Mouse (Mus musculus) heart, embryonic 14.5 days (tissue): ENCODE measurements around the gene BC024978. TPM values are rescaled to one million over a fixed set of nuclear protein-coding genes. Genes with fewer than 3 reads are reported as not detected.

Experiments
- ATAC-seq: fragments of 200-750 bp; cut with Nextera tagmentation; 2 replicates; pipeline ENCODE4 v1.8.0; 2017; ENCODE audit warnings: low read depth, moderate TSS enrichment; ENCODE audit not compliant: insufficient number of reproducible peaks, insufficient read depth, low FRiP score
- H3K27ac ChIP-seq, 2 experiments: fragments of 200-500 bp in 1 of 2; fragments of 300-500 bp in 1 of 2; sonication (generic) in 1 of 2; replicated peaks in 1 of 2; 2 replicates each; pipeline ENCODE4 v1.5.1; 2012 to 2014; ENCODE audit warnings: low read depth in 2 of 2, low read length in 2 of 2, control low read depth in 1 of 2, mild to moderate bottlenecking in 1 of 2, mixed read lengths in 1 of 2; ENCODE audit not compliant: control insufficient read depth in 1 of 2, insufficient read depth in 1 of 2
- H3K27me3 ChIP-seq: fragments of 300-500 bp; sonication (generic); 2 replicates; pipeline ENCODE4 v1.6.1; 2014; ENCODE audit warnings: mild to moderate bottlenecking, low read length, control low read depth; ENCODE audit not compliant: control insufficient read depth, insufficient read depth
- H3K36me3 ChIP-seq: fragments of 300-500 bp; sonication (generic); 2 replicates; pipeline ENCODE4 v1.6.1; 2014; ENCODE audit warnings: mild to moderate bottlenecking, control low read depth, low read length, mixed read lengths; ENCODE audit not compliant: control insufficient read depth, insufficient read depth
- H3K4me1 ChIP-seq, 2 experiments: fragments of 200-500 bp in 1 of 2; fragments of 300-500 bp in 1 of 2; sonication (generic) in 1 of 2; 2 replicates each; pipeline ENCODE4 v1.6.1; 2012 to 2014; ENCODE audit warnings: low read length in 2 of 2, control low read depth in 1 of 2, mixed read lengths in 1 of 2; ENCODE audit not compliant: control insufficient read depth in 2 of 2, insufficient read depth in 2 of 2
- H3K4me2 ChIP-seq: fragments of 300-500 bp; sonication (generic); 2 replicates; pipeline ENCODE4 v1.6.1; 2014; ENCODE audit warnings: mild to moderate bottlenecking, low read length
- H3K4me3 ChIP-seq, 2 experiments: fragments of 200-500 bp in 1 of 2; fragments of 300-500 bp in 1 of 2; sonication (generic) in 1 of 2; 2 replicates each; pipeline ENCODE4 v1.5.1; 2012 to 2014; ENCODE audit warnings: low read length in 2 of 2, mild to moderate bottlenecking in 2 of 2, control low read depth in 1 of 2, low read depth in 1 of 2, moderate library complexity in 1 of 2; ENCODE audit not compliant: control insufficient read depth in 1 of 2, insufficient read depth in 1 of 2
- H3K9ac ChIP-seq: fragments of 300-500 bp; sonication (generic); 2 replicates; pipeline ENCODE4 v1.6.1; 2014; ENCODE audit warnings: mild to moderate bottlenecking, low read length
- H3K9me3 ChIP-seq: fragments of 300-500 bp; sonication (generic); 2 replicates; pipeline ENCODE4 v1.6.1; 2016; ENCODE audit warnings: low read length, control low read depth; ENCODE audit not compliant: control insufficient read depth
- whole genome bisulfite sequencing: fragments of 180-500 bp; shearing (Covaris S2); extraction: QIAGEN DNeasy Blood & Tissue Kit; methylation state at CpG from one replicate; pipeline ENCODE4 v1.1.7; 2014; 5-methylcytosine and 5-hydroxymethylcytosine counted together
- polyA plus RNA-seq: library from polyadenylated mRNA; unstranded; fragments of >200 nt; fragmentation: Nextera tagmentation; extraction: Ambion mirVana; gene quantifications from 2 replicates; pipeline ENCODE4 v1.2.1, GENCODE M21; 2014

Gene BC024978
- polyA plus RNA-seq, 1 experiment from 2014 or later: 3.7 TPM

DNA sequence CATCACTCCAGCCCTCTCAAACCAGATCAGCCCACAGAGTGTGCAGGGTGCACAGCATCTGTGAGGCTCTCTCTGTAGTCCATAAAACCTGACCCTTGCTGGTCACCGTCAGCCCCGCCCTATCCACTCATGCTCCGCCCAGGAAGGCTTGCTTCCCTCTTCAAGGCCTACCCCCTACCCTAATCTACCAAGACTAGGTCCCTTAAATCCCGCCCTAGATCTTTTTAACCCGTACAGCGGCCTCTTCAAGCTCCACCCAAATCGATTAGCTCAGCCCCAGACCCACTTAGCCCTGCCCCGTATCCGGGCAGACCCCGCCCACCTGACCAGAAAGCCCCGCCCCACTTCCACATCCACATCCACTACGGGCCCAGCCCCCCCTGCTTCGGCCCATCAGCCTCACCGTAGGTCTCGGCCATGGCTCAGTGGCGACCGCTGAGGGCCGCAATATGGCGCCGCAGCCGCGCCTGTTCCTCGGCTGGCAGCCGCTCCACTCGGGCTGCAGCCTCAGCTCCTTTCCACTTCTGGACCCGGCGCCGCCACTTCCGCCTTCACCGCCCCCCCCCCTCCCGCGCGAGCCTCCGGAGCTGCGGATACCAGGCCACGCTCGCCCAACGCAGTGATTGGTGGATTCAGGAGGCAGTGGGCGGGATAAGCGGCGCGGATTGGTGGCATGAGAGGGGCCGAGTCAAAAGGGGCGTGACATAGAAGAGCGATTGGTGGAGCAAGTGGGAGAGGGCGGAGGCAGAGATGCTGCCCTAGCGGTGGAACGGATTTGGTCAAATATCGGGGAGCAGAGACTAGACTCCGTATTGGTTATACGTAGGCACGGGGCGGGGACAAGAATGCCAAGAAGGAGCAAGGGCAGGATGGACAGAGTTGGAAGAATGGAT lies 17.0 kb upstream of the BC024978 start, which contains the start of gene Rab4b:
Gene Rab4b (minus strand): TSS at position 573 of the 893 bp plus-strand sequence.
- H3K9me3 ChIP-seq: no peaks in the 10 kb centered on the region
- H3K27ac ChIP-seq: peak within 1 kb of the TSS; percentile 89 to 91
- H3K4me3 ChIP-seq: peak within 1 kb of the TSS; percentile 73 to 76
- H3K4me1 ChIP-seq: peaks cover 0 to 4% of the 10 kb centered on the region in 2 experiments; a peak in 2 of 4 replicates
- WGBS: under 1% methylated on average over 48 of the region's 53 CpGs
- peak; percentile 97 for ATAC-seq
- peak within 1 kb of the TSS; percentile 73 for H3K4me2 ChIP-seq
- H3K27me3 ChIP-seq: no peaks in the 10 kb centered on the region
- H3K9ac ChIP-seq: peak within 1 kb of the TSS; percentile 68
- peaks cover 29% of the 10 kb centered on the region for H3K36me3 ChIP-seq

DNA sequence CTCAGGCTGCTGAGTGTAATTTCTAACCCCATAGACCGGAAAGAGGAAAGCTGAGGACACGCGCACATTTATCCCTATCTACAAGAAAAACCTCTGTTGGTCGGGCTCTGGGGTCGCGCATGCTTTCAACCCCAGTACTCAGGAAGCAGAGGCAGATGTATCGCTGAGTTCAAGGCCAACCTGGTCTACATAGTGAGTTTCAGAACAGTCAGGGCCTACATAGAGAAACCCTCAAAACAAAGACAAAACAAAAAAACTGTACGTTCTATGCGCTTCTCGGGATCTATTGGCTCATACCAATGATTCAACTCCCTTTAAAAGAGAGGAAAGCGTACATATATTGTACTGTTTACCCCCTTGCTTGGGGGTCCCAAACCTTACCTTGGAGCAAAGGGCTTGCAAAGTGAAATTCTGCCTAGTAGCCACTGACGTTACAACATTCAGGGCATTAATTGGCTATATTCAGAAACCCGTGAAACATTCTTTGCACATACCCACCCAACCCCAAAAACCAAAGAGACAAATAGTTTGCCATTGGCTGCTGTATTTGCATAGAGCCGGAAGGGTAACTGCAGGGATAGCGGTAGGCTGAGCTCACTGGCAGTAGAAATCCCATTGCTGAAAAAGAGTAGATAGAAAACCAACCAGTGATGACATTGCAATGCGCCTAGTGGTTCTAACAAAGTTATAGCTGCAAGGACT lies 16.2 kb upstream of the BC024978 start:
- H3K27ac ChIP-seq: peak overlapping the region; percentile 73 to 79

DNA sequence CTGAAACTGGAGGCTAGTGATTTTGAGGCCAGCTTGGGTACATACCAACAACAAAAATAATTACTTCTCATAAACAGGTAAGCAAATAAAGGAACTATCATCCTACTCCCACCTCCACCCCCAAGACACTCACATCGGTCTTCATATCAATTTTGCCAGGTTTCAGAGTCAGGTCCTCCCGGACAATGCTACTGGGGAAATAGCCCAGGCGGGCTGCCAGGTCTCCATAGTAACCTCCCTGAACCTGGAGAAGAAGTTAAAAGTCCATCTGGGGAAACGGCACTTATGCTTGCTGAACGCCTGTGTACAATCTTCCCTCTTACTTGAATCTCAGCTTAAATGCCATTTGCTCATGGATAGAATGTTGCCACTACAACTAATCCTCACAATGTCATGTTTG lies 15.5 kb upstream of the BC024978 start:
- no peak for ATAC-seq
- Histone ChIP-seq H3K4me3 (no peak overlapping the region), H3K27me3 (no peaks in the 10 kb centered on the region), H3K9me3 (0 out of 2 replicates have a peak, but pooled peaks cover under 1% of the 10 kb centered on the region), H3K4me1 (peaks cover 0 to 4% of the 10 kb centered on the region in 2 experiments; a peak in 2 of 4 replicates), H3K27ac (peak overlapping the region in 1 of 2 experiments; percentile 33; a peak in 2 of 4 replicates), H3K36me3 (peaks cover 26% of the 10 kb centered on the region), H3K9ac (no peak overlapping the region), H3K4me2 (no peak overlapping the region)
- WGBS: 57% methylated on average over 5 of the region's 5 CpGs

More for the DNA sequence above, 16.2 kb upstream of the BC024978 start:
- Histone ChIP-seq H3K4me3 (peak overlapping the region; percentile 43 to 73), H3K9me3 (no peaks in the 10 kb centered on the region), H3K9ac (peak overlapping the region; percentile 65), H3K27me3 (no peaks in the 10 kb centered on the region), H3K36me3 (peaks cover 26% of the 10 kb centered on the region), H3K4me1 (peaks cover 0 to 4% of the 10 kb centered on the region in 2 experiments; a peak in 2 of 4 replicates), H3K4me2 (peak overlapping the region; percentile 73)
- no peak for ATAC-seq
- WGBS: 42% methylated on average over 16 of the region's 16 CpGs

DNA sequence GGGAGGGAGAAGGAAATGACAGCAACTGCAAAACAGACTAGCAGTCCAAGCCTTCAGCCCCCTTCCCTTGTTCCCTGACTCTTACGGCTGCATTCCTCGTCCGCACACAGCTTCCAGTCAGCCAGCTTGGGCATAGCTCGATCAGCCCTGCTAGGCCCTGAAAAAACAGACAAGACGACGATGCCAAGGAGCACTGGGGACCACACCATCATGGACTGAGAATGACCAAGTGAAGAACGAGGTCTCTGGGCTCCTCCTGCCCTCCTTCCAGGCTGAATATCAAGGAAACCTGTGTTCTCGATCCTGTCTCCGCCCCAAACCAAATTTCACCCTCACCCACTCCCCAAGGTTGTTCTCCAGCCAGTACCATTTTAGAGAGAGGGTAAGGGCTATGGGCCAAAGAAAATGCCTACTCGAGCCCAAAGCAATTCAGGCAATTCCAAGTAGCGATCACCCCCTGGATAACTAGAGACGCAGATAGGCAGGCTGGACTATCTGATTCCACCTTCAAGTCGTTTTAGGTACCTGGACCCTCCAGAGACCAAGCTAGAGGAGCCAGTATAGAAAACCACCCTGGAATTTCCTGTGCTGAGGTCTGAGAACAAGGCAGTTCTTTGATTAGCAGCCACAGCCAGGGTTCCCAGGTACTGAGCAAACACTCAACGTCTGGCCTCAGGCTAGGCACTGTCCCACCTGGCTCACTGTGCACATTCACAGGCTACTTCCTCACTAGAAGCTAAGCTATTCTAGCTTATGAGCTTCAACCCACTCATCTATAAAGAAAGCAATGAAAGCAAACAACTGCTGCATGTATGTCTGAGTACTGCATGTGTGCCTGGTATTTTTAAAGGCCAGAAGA lies 14.5 kb upstream of the BC024978 start, which contains the start of the genes Gm21983 and Mia:
Gene Gm21983 (minus strand): TSS at position 250 of the 859 bp plus-strand sequence.
Gene Mia (minus strand): TSS at position 321 of the 859 bp plus-strand sequence.
- peak within 1 kb of the TSS in 1 of 2 experiments; percentile 33; a peak in 2 of 4 replicates for H3K27ac ChIP-seq
- H3K4me3 ChIP-seq: no peak within 1 kb of the TSS
- 62% methylated on average over 14 of the region's 14 CpGs for WGBS
- H3K4me1 ChIP-seq: peaks cover 0 to 4% of the 10 kb centered on the region in 2 experiments; a peak in 2 of 4 replicates
- ATAC-seq: no peak
- no peak within 1 kb of the TSS for H3K9ac ChIP-seq
- peaks cover 32% of the 10 kb centered on the region for H3K36me3 ChIP-seq
- H3K27me3 ChIP-seq: no peaks in the 10 kb centered on the region
- no peak within 1 kb of the TSS for H3K4me2 ChIP-seq
- 0 out of 2 replicates have a peak, but pooled peaks cover 3% of the 10 kb centered on the region for H3K9me3 ChIP-seq

DNA sequence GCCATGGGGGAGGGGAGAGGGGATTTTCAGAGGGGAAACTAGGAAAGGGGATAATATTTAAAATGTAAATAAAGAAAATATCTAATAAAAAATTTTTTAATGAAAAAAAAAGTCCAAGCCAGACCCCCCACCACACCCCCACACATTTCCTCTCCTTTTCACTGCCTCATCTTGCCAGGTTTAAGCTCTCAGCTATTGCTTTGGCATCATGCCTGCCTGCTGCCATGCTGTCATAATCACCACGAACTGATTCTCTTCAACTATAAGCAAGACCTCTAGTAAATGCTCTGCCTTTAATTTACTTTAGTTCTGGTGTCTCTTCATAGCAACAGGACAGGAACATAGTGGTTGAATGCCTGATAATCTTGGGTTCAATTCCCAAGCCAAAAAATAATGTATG lies 13.1 kb upstream of the BC024978 start:
- Histone ChIP-seq H3K4me2 (no peak overlapping the region), H3K9me3 (0 out of 2 replicates have a peak, but pooled peaks cover 3% of the 10 kb centered on the region), H3K27me3 (no peaks in the 10 kb centered on the region), H3K36me3 (peaks cover 47% of the 10 kb centered on the region), H3K9ac (no peak overlapping the region), H3K4me1 (peaks cover 0 to 4% of the 10 kb centered on the region in 2 experiments; a peak in 2 of 4 replicates), H3K4me3 (no peak overlapping the region), H3K27ac (no peak overlapping the region)
- ATAC-seq: no peak
- 88% methylated on average over 1 of the region's 1 CpGs for WGBS

DNA sequence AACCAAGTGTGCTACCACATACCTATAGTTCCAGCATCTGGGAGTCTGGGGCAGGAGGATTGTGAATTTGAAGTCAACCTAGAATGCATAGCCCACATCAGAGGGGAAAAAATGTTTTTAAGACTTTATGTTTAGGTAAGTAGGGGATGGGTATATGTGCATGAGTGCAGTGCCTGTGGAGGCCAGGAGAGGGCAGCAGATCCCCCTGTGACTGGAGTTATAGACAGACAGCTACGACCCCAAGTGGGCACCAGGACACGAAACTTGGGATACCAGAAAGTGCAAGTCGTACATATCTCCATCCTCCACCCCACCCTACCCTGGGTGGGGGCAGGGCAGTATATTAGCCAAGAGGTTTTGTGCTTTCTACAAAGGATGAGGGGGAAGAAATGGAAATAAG lies 10.6 kb upstream of the BC024978 start:
- H3K27me3 ChIP-seq: no peaks in the 10 kb centered on the region
- no peak overlapping the region for H3K27ac ChIP-seq
- no peak overlapping the region for H3K9ac ChIP-seq
- H3K4me3 ChIP-seq: no peak overlapping the region
- H3K4me2 ChIP-seq: no peak overlapping the region
- no peak for ATAC-seq
- H3K9me3 ChIP-seq: 0 out of 2 replicates have a peak, but pooled peaks cover 3% of the 10 kb centered on the region
- peaks cover 71% of the 10 kb centered on the region for H3K36me3 ChIP-seq
- WGBS: 62% methylated on average over 3 of the region's 3 CpGs
- no peaks in the 10 kb centered on the region; a peak in 1 of 4 replicates for H3K4me1 ChIP-seq
